Mouse (Mus musculus) neural tube, embryonic 13.5 days (tissue): ENCODE data around the gene Atp13a3. TPM values are rescaled to one million over a fixed set of nuclear protein-coding genes. Genes with fewer than 3 reads are reported as not detected.

Source experiments
- ATAC-seq: fragments of 200-750 bp; cut with Nextera tagmentation; 2 replicates; pipeline ENCODE4 v1.8.0; 2017; ENCODE audit warnings: low read depth, mild to moderate bottlenecking, moderate TSS enrichment, moderate library complexity
- H3K27ac ChIP-seq: fragments of 300-500 bp; sonication (generic); replicated peaks from 2 replicates; pipeline ENCODE4 v1.5.1; 2015; ENCODE audit warnings: moderate library complexity, mild to moderate bottlenecking, inconsistent platforms
- H3K27me3 ChIP-seq: fragments of 300-500 bp; sonication (generic); 2 replicates; pipeline ENCODE4 v1.6.1; 2015; ENCODE audit warnings: mild to moderate bottlenecking, inconsistent platforms
- H3K36me3 ChIP-seq: fragments of 300-500 bp; sonication (generic); 2 replicates; pipeline ENCODE4 v1.6.1; 2015; ENCODE audit warnings: mild to moderate bottlenecking, inconsistent platforms
- H3K4me1 ChIP-seq: fragments of 300-500 bp; sonication (generic); replicated peaks from 2 replicates; pipeline ENCODE4 v1.6.1; 2015; ENCODE audit warnings: inconsistent platforms
- H3K4me2 ChIP-seq: fragments of 300-500 bp; sonication (generic); 2 replicates; pipeline ENCODE4 v1.6.1; 2015; ENCODE audit warnings: inconsistent platforms, mild to moderate bottlenecking, moderate library complexity
- H3K4me3 ChIP-seq: fragments of 300-500 bp; sonication (generic); 2 replicates; pipeline ENCODE4 v1.5.1; 2015; ENCODE audit warnings: mild to moderate bottlenecking, inconsistent platforms
- H3K9ac ChIP-seq: fragments of 300-500 bp; sonication (generic); 2 replicates; pipeline ENCODE4 v1.6.1; 2015; ENCODE audit warnings: moderate library complexity, mild to moderate bottlenecking, inconsistent platforms
- H3K9me3 ChIP-seq: fragments of 300-500 bp; sonication (generic); 2 replicates; pipeline ENCODE4 v1.6.1; 2016; ENCODE audit warnings: inconsistent platforms
- WGBS: fragments of 180-500 bp; shearing (Covaris S2); methylation state at CpG from one replicate; pipeline ENCODE4 v1.1.7; 2015; 5-methylcytosine and 5-hydroxymethylcytosine counted together
- polyA plus RNA-seq: library from polyadenylated mRNA; unstranded; fragments of >200 nt; fragmentation: Nextera tagmentation; extraction: Ambion mirVana; gene quantifications from 2 replicates; pipeline ENCODE4 v1.2.1, GENCODE M21; 2015

The Atp13a3 gene
- polyA plus RNA-seq, 1 experiment from 2014 or later = 7.8 TPM

DNA sequence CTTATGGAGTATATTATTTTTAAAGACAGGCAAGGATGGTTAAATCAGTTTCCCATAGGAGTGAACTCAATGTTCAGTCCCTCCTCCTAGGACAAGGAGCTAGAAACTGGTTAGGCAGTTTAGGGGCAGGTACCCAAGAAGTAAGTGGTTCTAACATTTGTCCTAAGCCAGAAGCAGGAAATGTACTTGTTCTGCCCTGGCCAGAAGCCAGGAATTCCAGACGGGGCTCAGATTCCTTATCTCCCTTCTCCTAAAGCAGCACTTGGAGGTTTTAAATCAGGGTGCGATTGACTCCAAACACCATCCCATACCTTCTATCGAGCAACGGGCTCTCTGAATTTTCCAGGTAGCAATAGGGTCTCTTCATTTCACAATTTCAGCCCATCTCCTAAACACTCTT lies 29.6 kb upstream of the Atp13a3 start:
- Histone ChIP-seq H3K27ac (no peak overlapping the region), H3K9me3 (no peaks in the 10 kb centered on the region), H3K36me3 (no peaks in the 10 kb centered on the region), H3K27me3 (no peaks in the 10 kb centered on the region), H3K4me1 (no peaks in the 10 kb centered on the region), H3K9ac (no peak overlapping the region), H3K4me2 (no peak overlapping the region), H3K4me3 (no peak overlapping the region)
- no peak for ATAC-seq
- WGBS = 85% methylated on average over 4 of the region's 4 CpGs

DNA sequence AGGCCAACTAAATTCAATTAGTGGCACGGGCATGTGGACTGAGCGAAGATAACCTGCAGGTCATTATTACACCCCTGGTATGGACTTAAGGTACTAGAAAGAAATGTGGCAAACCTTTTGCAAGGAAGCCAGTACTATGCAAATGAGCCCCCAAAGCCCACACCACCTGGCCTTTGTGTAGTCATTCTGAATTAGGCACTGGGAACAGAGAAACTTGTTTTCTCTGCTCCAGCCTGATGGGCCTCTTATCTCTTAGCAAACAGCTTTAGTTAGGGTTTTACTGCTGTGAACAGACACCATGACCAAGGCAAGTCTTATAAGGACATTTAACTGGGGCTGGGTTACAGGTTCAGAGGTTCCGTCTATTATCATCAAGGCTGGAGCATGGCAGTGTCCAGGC lies 27.4 kb upstream of the Atp13a3 start:
- no peak for ATAC-seq
- H3K4me1 ChIP-seq = no peaks in the 10 kb centered on the region
- no peaks in the 10 kb centered on the region for H3K9me3 ChIP-seq
- 93% methylated on average over 3 of the region's 3 CpGs for WGBS
- no peak overlapping the region for H3K27ac ChIP-seq
- H3K4me3 ChIP-seq = no peak overlapping the region
- H3K4me2 ChIP-seq = no peak overlapping the region
- H3K27me3 ChIP-seq = no peaks in the 10 kb centered on the region
- no peaks in the 10 kb centered on the region for H3K36me3 ChIP-seq
- no peak overlapping the region for H3K9ac ChIP-seq

DNA sequence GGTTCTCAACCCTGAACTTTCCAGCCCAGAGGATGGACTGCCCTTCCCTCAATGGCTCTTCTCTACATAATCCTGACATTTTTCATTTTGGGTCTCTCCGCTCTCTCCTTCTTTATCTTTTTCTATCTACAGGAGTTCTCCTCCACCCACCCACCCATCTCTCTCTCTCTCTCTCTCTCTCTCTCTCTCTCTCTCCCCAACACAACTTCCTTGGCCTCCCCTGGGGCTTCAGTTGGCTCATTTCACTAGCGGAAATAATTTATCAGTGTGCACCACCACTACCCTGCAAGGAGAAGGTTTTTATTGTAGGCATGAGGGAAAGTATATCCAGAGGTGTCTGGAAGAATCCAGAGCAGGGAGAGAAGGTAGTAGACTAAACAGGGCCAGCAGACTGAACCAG lies 26.3 kb upstream of the Atp13a3 start:
- H3K4me2 ChIP-seq = no peak overlapping the region
- WGBS = 90% methylated on average over 2 of the region's 2 CpGs
- no peak for ATAC-seq
- H3K27ac ChIP-seq = no peak overlapping the region
- no peaks in the 10 kb centered on the region for H3K36me3 ChIP-seq
- no peaks in the 10 kb centered on the region for H3K9me3 ChIP-seq
- no peak overlapping the region for H3K4me3 ChIP-seq
- H3K27me3 ChIP-seq = no peaks in the 10 kb centered on the region
- no peaks in the 10 kb centered on the region for H3K4me1 ChIP-seq
- no peak overlapping the region for H3K9ac ChIP-seq

DNA sequence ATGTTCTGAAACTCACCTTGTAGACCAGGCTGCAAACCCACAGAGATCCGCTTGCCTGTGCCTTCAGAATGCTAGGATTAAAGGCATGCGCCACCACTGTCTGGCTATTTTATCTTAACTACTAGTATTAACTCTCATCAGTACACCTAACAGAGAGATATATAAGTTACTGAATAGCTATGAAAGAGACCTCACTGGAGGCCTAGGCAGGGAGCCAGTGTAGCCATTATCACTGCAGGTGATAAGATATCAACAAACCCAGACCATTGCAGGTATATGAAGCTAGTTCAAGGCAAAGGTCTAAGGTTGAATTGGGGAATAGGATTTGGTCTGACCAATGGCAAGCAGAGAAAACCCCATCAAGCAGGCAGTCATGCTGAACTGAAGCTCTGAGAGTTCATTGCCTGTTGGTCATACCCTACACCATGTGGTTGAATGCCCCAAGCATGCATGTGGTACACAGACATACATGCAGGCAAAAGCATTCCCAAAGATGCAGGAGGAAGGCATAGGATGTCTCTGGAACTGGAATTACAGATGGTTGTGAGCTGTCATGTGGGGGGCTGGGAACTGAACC lies 24.8 kb upstream of the Atp13a3 start:
- Histone ChIP-seq H3K27me3 (no peaks in the 10 kb centered on the region), H3K4me2 (no peak overlapping the region), H3K4me3 (no peak overlapping the region), H3K27ac (no peak overlapping the region), H3K4me1 (no peaks in the 10 kb centered on the region), H3K9ac (no peak overlapping the region), H3K36me3 (no peaks in the 10 kb centered on the region), H3K9me3 (no peaks in the 10 kb centered on the region)
- 95% methylated on average over 2 of the region's 2 CpGs for WGBS
- ATAC-seq = no peak

DNA sequence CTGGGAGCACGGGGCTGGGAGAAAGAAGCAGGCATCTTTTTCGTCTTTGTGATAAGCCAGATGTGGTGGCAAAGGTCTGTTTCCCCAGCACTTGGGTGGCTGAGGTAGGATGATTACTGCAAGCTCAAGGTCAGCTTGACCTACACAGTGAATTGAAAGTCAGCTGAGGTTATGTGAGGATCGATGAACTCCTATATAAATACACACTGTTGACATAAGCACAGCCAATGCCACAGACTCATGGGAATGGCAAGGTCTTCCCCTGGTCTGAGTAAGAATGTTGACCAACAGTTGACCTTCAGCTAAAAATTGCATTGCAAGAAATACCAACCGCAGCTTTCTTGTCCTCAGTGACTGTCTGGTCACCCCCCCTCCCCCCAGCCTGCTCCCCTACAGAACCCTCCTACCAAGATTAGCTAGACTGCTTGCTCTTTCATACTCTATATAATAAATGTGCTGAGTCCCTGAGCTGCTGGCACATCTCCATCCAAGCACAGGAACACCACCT lies 23.0 kb upstream of the Atp13a3 start:
- H3K4me3 ChIP-seq = no peak overlapping the region
- H3K9ac ChIP-seq = no peak overlapping the region
- ATAC-seq = no peak
- H3K9me3 ChIP-seq = no peaks in the 10 kb centered on the region
- 82% methylated on average over 4 of the region's 4 CpGs for WGBS
- no peaks in the 10 kb centered on the region for H3K4me1 ChIP-seq
- no peaks in the 10 kb centered on the region for H3K36me3 ChIP-seq
- no peaks in the 10 kb centered on the region for H3K27me3 ChIP-seq
- H3K4me2 ChIP-seq = no peak overlapping the region
- no peak overlapping the region for H3K27ac ChIP-seq

DNA sequence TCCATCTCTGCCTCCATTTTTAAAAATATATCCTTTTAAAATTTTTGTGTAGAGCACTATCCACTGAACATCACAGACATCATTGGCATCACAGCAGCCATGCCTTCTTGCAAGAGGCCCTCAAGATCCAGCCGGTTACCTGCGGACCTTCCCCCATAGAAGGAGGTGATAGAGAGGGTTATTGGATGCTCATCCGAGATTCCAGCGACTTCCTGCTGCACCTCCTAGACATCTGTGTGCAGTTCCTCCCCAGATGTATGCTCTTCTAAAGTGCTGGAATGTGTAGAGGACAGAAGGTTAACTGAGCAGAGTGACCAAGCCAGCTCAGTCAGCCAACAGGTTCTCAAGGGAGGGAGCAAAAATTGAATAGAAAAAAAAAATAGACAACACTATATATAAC lies 21.7 kb upstream of the Atp13a3 start:
- H3K9ac ChIP-seq = no peak overlapping the region
- H3K27ac ChIP-seq = no peak overlapping the region
- H3K4me1 ChIP-seq = no peaks in the 10 kb centered on the region
- no peaks in the 10 kb centered on the region for H3K9me3 ChIP-seq
- no peaks in the 10 kb centered on the region for H3K27me3 ChIP-seq
- H3K36me3 ChIP-seq = no peaks in the 10 kb centered on the region
- 84% methylated on average over 4 of the region's 4 CpGs for WGBS
- no peak overlapping the region for H3K4me2 ChIP-seq
- no peak for ATAC-seq
- H3K4me3 ChIP-seq = no peak overlapping the region

DNA sequence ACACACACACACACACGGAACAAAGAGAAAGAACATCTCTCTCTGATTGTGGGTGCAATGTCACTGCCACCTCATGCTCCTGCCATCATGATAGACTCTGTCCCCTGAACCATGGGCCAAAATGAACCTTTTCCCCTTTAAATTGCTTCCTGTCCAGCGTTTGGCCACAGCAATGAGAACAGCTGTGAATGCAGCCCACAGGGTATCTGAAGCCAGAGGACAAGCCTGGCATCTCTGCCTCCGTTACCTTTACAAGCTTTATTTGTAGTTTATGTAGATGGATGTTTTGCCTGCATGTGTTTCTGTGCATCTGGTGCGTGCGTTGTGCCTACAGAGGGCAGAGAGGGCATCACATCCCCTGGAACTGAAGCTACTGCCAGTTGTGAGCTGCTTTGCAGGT lies 21.2 kb upstream of the Atp13a3 start:
- no peak overlapping the region for H3K9ac ChIP-seq
- 81% methylated on average over 5 of the region's 5 CpGs for WGBS
- H3K4me3 ChIP-seq = no peak overlapping the region
- H3K36me3 ChIP-seq = no peaks in the 10 kb centered on the region
- H3K27ac ChIP-seq = no peak overlapping the region
- no peaks in the 10 kb centered on the region for H3K9me3 ChIP-seq
- H3K27me3 ChIP-seq = no peaks in the 10 kb centered on the region
- H3K4me1 ChIP-seq = no peaks in the 10 kb centered on the region
- ATAC-seq = no peak
- no peak overlapping the region for H3K4me2 ChIP-seq

DNA sequence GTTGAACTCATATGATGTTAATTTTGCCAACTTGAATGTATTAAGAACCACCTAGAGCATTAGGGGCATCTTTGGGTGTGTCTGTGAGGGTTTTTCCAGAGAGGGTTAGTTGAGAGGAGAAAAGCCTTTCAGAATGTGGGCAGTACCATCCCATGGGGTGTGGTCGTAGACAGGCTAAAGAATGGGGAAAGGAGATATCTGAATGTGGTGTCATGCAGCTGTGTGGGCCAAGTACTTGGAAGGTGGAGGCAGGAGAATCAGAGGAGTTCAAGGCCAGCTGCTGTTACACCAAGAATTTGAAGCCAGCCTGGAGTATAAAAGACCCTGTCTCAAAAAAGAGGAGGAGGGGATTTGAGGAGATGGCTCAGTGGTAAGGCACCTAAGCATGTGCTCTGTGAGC lies 20.2 kb upstream of the Atp13a3 start:
- ATAC-seq = no peak

DNA sequence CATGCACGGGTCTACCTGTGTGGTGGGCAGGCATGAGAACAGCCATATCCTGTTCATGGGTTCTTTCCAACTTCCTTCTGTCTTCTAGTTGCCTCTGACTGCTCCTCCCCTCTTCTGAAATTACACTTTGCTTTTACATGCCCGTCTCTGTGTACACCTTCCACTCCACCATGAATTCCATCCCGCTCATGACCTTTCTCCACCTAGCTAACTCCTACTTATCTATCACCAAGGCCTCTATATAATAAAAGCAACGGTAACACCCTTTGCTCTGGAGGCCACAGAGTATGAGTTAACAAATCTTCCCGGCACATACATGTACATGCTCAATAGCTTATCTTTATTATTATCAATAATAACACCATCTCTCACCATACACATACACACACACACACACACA lies 18.3 kb upstream of the Atp13a3 start:
- H3K27me3 ChIP-seq = no peaks in the 10 kb centered on the region
- H3K4me2 ChIP-seq = no peak overlapping the region
- no peaks in the 10 kb centered on the region for H3K4me1 ChIP-seq
- 91% methylated on average over 5 of the region's 5 CpGs for WGBS
- H3K27ac ChIP-seq = no peak overlapping the region
- ATAC-seq = no peak
- H3K9me3 ChIP-seq = no peaks in the 10 kb centered on the region
- no peak overlapping the region for H3K4me3 ChIP-seq
- no peak overlapping the region for H3K9ac ChIP-seq
- H3K36me3 ChIP-seq = no peaks in the 10 kb centered on the region

More for the DNA sequence above, 20.2 kb upstream of the Atp13a3 start:
- H3K27me3 ChIP-seq = no peaks in the 10 kb centered on the region
- H3K4me2 ChIP-seq = no peak overlapping the region
- no peak overlapping the region for H3K27ac ChIP-seq
- WGBS = 86% methylated on average over 1 of the region's 1 CpGs
- H3K4me1 ChIP-seq = no peaks in the 10 kb centered on the region
- no peak overlapping the region for H3K9ac ChIP-seq
- H3K9me3 ChIP-seq = no peaks in the 10 kb centered on the region
- H3K4me3 ChIP-seq = no peak overlapping the region
- H3K36me3 ChIP-seq = no peaks in the 10 kb centered on the region

DNA sequence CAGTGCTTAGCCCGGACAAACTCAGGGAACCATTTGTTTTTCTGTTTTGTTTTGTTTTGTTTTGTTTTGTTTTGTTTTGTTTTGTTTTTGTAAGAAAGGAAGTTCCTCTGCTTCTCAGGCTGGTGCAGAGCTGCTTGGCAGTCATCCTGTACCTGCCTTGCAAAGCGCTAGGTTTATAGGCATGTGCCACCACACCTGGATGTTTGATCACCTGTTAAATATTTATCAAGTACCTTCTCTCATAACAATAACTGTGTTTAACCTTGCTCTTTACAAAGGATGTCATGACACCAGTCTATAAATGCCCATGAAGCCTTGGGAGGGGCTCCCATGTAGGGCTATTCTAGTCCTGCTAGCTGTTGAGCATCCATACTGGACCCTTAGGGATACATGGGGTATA lies 10.9 kb upstream of the Atp13a3 start:
- Histone ChIP-seq H3K27ac (no peak overlapping the region), H3K4me1 (no peaks in the 10 kb centered on the region), H3K27me3 (no peaks in the 10 kb centered on the region), H3K4me3 (no peak overlapping the region), H3K9me3 (no peaks in the 10 kb centered on the region), H3K9ac (no peak overlapping the region), H3K4me2 (no peak overlapping the region), H3K36me3 (no peaks in the 10 kb centered on the region)
- no peak for ATAC-seq
- WGBS = 88% methylated on average over 2 of the region's 2 CpGs

DNA sequence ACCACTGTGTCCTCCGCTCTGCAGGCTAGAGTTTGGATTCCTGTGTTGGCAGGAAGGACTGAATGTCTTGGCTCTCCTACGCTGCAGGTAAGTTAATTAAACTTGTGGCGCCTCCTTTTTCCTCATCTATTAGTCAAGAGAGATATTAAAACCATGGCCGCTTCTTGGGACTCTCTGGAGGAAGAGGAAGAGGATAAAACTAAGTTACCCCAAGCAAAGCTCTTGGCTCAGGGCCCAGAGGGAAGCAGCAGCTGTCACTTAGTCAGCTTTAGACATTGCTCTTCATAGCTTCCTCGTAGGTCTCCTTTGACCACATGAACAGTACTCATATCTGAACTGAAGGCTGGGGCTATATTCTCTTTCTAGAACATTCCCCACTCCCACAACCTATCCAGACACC lies 10.5 kb upstream of the Atp13a3 start:
- H3K4me1 ChIP-seq = no peaks in the 10 kb centered on the region
- no peaks in the 10 kb centered on the region for H3K9me3 ChIP-seq
- H3K27me3 ChIP-seq = no peaks in the 10 kb centered on the region
- no peak overlapping the region for H3K4me3 ChIP-seq
- WGBS = 80% methylated on average over 5 of the region's 5 CpGs
- H3K9ac ChIP-seq = no peak overlapping the region
- ATAC-seq = no peak
- H3K27ac ChIP-seq = no peak overlapping the region
- H3K36me3 ChIP-seq = no peaks in the 10 kb centered on the region
- H3K4me2 ChIP-seq = no peak overlapping the region

DNA sequence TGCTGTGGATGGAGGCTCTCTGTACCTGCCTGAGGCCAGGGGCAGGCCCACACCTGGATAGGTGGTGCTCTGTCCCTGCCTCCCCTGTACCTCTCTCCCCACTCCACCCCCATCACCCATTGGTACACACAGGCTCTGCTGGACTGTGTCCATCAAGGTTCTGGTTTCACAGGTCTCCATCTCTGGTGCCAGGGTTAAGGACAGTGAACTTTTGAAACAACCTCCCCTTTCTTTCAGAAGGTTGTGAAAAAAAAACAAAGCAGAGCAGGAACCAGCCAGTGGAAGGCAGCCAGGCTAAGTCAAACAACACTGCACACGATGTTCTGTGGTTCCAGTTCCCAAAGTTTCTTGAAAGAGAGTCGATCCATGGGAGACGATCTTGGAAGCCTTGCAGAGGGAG lies 6.9 kb upstream of the Atp13a3 start:
- ATAC-seq = no peak
- 80% methylated on average over 3 of the region's 3 CpGs for WGBS
- no peaks in the 10 kb centered on the region for H3K36me3 ChIP-seq
- no peak overlapping the region for H3K4me3 ChIP-seq
- no peaks in the 10 kb centered on the region for H3K9me3 ChIP-seq
- no peaks in the 10 kb centered on the region for H3K4me1 ChIP-seq
- H3K9ac ChIP-seq = no peak overlapping the region
- no peaks in the 10 kb centered on the region for H3K27me3 ChIP-seq
- H3K4me2 ChIP-seq = no peak overlapping the region
- H3K27ac ChIP-seq = no peak overlapping the region

DNA sequence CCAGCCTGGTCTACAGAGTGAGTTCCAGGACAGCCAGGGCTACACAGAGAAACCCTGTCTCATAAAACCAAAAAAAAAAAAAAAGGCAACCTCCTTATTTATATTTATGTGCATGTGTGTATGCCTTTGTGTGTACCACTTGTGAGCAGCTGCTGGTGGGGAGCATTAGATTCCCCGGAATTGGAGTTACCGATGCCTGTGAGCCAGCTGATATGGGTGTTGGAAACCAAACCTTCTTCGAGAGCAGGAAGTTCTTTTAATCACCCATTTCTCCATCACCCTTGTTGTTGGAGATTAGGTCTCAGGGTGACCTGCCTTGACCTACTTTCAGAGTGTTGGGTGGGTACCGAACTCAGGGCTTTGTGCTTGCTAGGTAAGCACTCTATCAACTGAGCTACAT lies 5.1 kb upstream of the Atp13a3 start:
- no peak overlapping the region for H3K9ac ChIP-seq
- H3K9me3 ChIP-seq = no peaks in the 10 kb centered on the region
- H3K4me1 ChIP-seq = no peaks in the 10 kb centered on the region
- 92% methylated on average over 4 of the region's 4 CpGs for WGBS
- no peaks in the 10 kb centered on the region for H3K36me3 ChIP-seq
- H3K4me3 ChIP-seq = no peak overlapping the region
- H3K27ac ChIP-seq = no peak overlapping the region
- H3K4me2 ChIP-seq = no peak overlapping the region
- no peak for ATAC-seq
- no peaks in the 10 kb centered on the region for H3K27me3 ChIP-seq
